Mouse (Mus musculus) neural tube, embryonic 13.5 days (tissue): ENCODE results near the gene Pdlim3. TPM values are rescaled to one million over a fixed set of nuclear protein-coding genes. Genes with fewer than 3 reads are reported as not detected.

Experiments
- ATAC-seq: fragments of 200-750 bp; cut with Nextera tagmentation; 2 replicates; pipeline ENCODE4 v1.8.0; 2017; ENCODE audit warnings: low read depth, mild to moderate bottlenecking, moderate TSS enrichment, moderate library complexity
- H3K27ac ChIP-seq: fragments of 300-500 bp; sonication (generic); replicated peaks from 2 replicates; pipeline ENCODE4 v1.5.1; 2015; ENCODE audit warnings: moderate library complexity, mild to moderate bottlenecking, inconsistent platforms
- H3K27me3 ChIP-seq: fragments of 300-500 bp; sonication (generic); 2 replicates; pipeline ENCODE4 v1.6.1; 2015; ENCODE audit warnings: mild to moderate bottlenecking, inconsistent platforms
- H3K36me3 ChIP-seq: fragments of 300-500 bp; sonication (generic); 2 replicates; pipeline ENCODE4 v1.6.1; 2015; ENCODE audit warnings: mild to moderate bottlenecking, inconsistent platforms
- H3K4me1 ChIP-seq: fragments of 300-500 bp; sonication (generic); replicated peaks from 2 replicates; pipeline ENCODE4 v1.6.1; 2015; ENCODE audit warnings: inconsistent platforms
- H3K4me2 ChIP-seq: fragments of 300-500 bp; sonication (generic); 2 replicates; pipeline ENCODE4 v1.6.1; 2015; ENCODE audit warnings: inconsistent platforms, mild to moderate bottlenecking, moderate library complexity
- H3K4me3 ChIP-seq: fragments of 300-500 bp; sonication (generic); 2 replicates; pipeline ENCODE4 v1.5.1; 2015; ENCODE audit warnings: mild to moderate bottlenecking, inconsistent platforms
- H3K9ac ChIP-seq: fragments of 300-500 bp; sonication (generic); 2 replicates; pipeline ENCODE4 v1.6.1; 2015; ENCODE audit warnings: moderate library complexity, mild to moderate bottlenecking, inconsistent platforms
- H3K9me3 ChIP-seq: fragments of 300-500 bp; sonication (generic); 2 replicates; pipeline ENCODE4 v1.6.1; 2016; ENCODE audit warnings: inconsistent platforms
- WGBS: fragments of 180-500 bp; shearing (Covaris S2); methylation state at CpG from one replicate; pipeline ENCODE4 v1.1.7; 2015; 5-methylcytosine and 5-hydroxymethylcytosine counted together
- polyA plus RNA-seq: library from polyadenylated mRNA; unstranded; fragments of >200 nt; fragmentation: Nextera tagmentation; extraction: Ambion mirVana; gene quantifications from 2 replicates; pipeline ENCODE4 v1.2.1, GENCODE M21; 2015

Pdlim3 gene
- polyA plus RNA-seq, 1 experiment from 2014 or later, result 15.1 TPM

DNA sequence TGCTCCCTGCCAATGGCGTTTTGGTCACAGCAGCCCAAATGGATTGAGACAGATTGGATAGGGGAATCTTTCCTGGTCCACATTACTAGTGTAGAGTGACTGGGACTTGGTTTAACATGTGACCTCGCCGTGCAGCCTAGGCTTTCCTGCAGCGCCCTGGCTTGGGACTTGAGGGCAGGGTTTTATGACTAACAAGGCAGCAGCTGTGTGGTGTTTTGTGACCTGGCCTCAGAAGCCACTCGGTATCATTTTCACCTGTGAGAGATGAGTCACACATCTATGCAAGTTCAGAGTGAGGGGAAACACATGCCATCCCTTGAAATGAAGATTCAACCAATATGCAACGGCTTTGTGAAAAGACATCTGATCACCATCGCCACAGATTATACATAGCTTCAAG is 7.6 kb upstream of the Pdlim3 start:
- H3K27ac ChIP-seq, result no peak overlapping the region
- H3K9ac ChIP-seq, result no peak overlapping the region
- no peaks in the 10 kb centered on the region for H3K36me3 ChIP-seq
- ATAC-seq, result no peak
- 93% methylated on average over 7 of the region's 7 CpGs for WGBS
- H3K4me3 ChIP-seq, result no peak overlapping the region
- H3K9me3 ChIP-seq, result no peaks in the 10 kb centered on the region
- peaks cover 12% of the 10 kb centered on the region for H3K4me1 ChIP-seq
- H3K4me2 ChIP-seq, result no peak overlapping the region
- no peaks in the 10 kb centered on the region for H3K27me3 ChIP-seq

DNA sequence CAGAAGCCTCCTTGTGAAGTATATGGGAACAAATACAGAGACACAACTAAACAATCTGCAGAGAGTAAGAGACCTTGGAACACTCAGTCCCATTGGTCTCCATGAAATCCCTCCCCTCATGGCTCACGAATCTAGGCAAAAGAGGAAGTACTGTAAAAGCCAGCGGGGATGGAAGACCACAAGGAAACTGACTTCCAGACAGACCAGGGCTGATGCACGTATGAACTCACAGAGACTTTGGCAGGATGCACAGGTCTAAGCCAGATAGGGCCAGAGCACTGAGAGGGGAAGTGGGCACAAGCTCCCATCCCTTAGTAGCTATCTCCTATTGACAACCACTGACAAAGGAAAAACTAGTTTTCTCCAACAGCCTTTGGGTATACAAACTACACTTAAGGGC is 4.8 kb upstream of the Pdlim3 start:
- H3K4me1 ChIP-seq, result peaks cover 18% of the 10 kb centered on the region
- H3K27ac ChIP-seq, result no peak overlapping the region
- WGBS, result 86% methylated on average over 3 of the region's 3 CpGs
- no peak overlapping the region for H3K4me2 ChIP-seq
- H3K9me3 ChIP-seq, result no peaks in the 10 kb centered on the region
- no peak overlapping the region for H3K9ac ChIP-seq
- no peaks in the 10 kb centered on the region for H3K36me3 ChIP-seq
- H3K4me3 ChIP-seq, result no peak overlapping the region
- no peak for ATAC-seq
- H3K27me3 ChIP-seq, result peaks cover 12% of the 10 kb centered on the region; the same call in 1 of the 2 replicates

DNA sequence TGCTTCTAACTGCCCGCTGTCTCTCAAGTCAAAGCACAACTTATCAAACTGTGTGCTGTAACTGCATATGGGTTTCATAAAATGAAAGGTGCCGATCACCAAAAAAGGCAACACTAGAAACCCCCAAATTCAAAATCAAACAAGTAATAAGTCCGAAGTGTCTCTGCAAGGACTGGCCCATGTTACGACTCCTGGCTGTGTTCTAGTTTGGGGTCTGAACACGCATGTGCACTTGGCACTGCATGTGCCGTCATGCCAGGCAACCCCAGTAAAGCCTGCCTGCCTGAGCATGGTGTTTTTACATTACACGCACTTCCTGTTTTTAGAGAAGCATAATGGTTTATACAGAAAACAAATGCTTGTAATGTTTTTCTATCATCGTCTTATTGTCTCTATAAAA is 3.5 kb upstream of the Pdlim3 start:
- ATAC-seq, result no peak
- no peak overlapping the region for H3K27ac ChIP-seq
- 92% methylated on average over 8 of the region's 8 CpGs for WGBS

DNA sequence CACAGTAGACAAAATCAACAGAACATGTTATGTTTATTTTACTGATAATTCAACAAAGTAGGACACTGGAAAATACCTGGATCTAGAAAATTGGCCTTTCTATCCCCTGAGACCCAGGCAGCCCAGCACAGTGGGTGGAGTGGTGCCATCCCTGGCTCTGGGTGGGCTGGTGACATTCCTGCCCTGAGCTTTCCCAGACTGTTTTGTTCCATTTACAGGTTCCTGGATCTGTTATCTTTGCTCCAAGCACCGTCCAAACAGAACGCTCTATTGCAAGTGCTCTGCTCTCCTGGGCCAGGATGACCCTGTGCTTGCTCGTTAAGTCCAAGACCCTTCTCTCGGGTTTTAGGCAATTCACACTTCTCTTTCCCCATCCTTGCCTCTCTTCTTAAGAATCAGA is 1.5 kb upstream of the Pdlim3 start:
- WGBS, result 58% methylated on average over 4 of the region's 4 CpGs
- Histone ChIP-seq H3K9me3 (no peaks in the 10 kb centered on the region), H3K4me2 (no peak overlapping the region), H3K27me3 (peaks cover 21% of the 10 kb centered on the region), H3K4me3 (no peak overlapping the region), H3K4me1 (peaks cover 17% of the 10 kb centered on the region), H3K36me3 (no peaks in the 10 kb centered on the region), H3K9ac (no peak overlapping the region), H3K27ac (no peak overlapping the region)
- no peak for ATAC-seq

More for the DNA sequence above, 3.5 kb upstream of the Pdlim3 start:
- Histone ChIP-seq H3K36me3 (no peaks in the 10 kb centered on the region), H3K4me3 (no peak overlapping the region), H3K9me3 (no peaks in the 10 kb centered on the region), H3K9ac (no peak overlapping the region), H3K4me1 (peaks cover 17% of the 10 kb centered on the region), H3K4me2 (no peak overlapping the region), H3K27me3 (peaks cover 21% of the 10 kb centered on the region)

DNA sequence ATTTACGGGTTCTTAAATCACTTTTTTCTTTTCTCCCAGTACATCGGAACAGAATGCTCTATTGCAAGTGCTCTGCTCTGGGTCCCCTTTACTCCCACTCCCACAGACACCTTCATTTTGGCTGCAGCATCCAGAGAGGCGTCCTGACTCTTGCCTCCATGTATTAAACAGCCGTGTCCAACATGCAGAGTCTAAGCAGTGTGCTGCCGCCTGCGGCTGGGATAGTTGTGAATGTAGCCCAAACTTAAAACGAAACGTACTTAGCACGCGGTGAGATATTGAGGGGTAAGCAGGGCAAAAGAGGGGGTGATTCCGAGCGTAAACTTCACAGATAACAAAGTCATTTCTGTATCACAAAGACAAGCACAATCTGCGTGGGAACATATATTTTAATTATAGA is 709 bp upstream of the Pdlim3 start:
- peak; percentile 62; the same call in 1 of the 2 replicates for ATAC-seq
- peak overlapping the region; percentile 66 for H3K4me2 ChIP-seq
- H3K36me3 ChIP-seq, result no peaks in the 10 kb centered on the region
- H3K4me1 ChIP-seq, result peaks cover 17% of the 10 kb centered on the region
- WGBS, result 13% methylated on average over 13 of the region's 13 CpGs
- peak overlapping the region; percentile 29 for H3K4me3 ChIP-seq
- H3K9me3 ChIP-seq, result no peaks in the 10 kb centered on the region
- H3K9ac ChIP-seq, result 0 out of 2 replicates have a peak overlapping the region, but pooled peaks have one; percentile 45
- no peak overlapping the region for H3K27ac ChIP-seq
- peaks cover 21% of the 10 kb centered on the region for H3K27me3 ChIP-seq

DNA sequence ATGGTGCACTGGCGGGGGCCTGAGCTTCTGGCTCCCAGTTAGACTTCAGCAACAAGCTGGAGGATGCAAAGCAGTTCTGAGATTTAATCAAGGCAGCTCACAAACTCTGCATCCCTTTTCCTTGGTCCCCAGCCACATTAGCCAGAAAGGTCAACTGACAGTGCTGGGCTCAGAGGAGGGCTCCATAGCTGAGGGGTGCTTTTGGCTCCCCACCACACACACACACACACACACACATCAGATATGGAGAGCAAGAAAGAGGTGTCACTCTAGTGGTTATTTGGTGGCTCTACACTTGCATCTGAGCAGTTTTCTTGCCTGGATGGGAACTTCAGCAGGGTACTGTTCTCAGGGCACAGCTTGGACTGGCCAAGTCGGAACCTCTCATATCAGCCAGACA is 514 bp downstream of the Pdlim3 start:
- Histone ChIP-seq H3K4me1 (peaks cover 17% of the 10 kb centered on the region), H3K9me3 (no peaks in the 10 kb centered on the region), H3K27me3 (peaks cover 21% of the 10 kb centered on the region), H3K9ac (peak overlapping the region; percentile 45), H3K27ac (no peak overlapping the region), H3K4me2 (peak overlapping the region; percentile 66), H3K4me3 (peak overlapping the region; percentile 29), H3K36me3 (no peaks in the 10 kb centered on the region)
- ATAC-seq, result peak; percentile 74; the same call in 1 of the 2 replicates
- WGBS, result 32% methylated on average over 2 of the region's 2 CpGs

DNA sequence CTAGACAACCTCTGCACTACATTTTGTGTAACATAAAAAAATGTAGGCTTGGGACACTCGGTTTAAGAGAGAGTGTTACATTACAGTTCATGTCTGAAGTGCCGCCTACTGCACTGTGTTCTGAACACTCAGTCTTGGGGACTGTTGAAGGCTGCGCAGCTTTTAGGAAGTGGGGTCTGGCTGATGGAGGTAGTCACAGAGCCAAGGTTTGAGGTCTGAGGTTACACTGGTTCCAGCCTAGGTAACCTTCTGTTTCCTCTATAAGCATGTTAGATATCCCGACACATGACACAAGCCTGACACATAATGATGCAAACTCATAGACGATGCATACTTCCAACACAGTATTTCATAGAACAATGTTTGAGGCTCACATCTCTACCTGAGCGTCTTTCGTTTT is 4.5 kb downstream of the Pdlim3 start:
- no peak for ATAC-seq
- H3K4me3 ChIP-seq, result no peak overlapping the region
- H3K27me3 ChIP-seq, result peaks cover 9% of the 10 kb centered on the region; the same call in 1 of the 2 replicates
- H3K9ac ChIP-seq, result no peak overlapping the region
- H3K27ac ChIP-seq, result no peak overlapping the region
- no peaks in the 10 kb centered on the region for H3K36me3 ChIP-seq
- no peaks in the 10 kb centered on the region for H3K9me3 ChIP-seq
- 93% methylated on average over 7 of the region's 7 CpGs for WGBS
- peaks cover 11% of the 10 kb centered on the region for H3K4me1 ChIP-seq
- no peak overlapping the region for H3K4me2 ChIP-seq

DNA sequence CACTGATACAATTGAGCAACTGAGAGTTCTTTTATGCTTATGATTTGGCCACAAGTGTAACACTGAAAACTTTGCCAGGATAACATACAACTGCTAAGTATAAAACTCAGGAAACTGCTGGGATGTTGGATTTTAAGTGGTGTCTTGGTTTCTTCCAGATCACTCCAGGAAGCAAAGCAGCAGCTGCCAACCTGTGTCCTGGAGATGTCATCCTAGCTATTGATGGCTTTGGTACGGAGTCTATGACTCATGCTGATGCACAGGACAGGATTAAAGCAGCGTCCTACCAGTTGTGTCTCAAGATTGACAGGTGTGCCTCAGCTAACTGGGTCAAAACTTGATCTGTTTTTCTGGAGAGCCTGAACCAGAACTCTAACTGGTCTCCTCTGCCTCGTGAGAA is 11.3 kb downstream of the Pdlim3 start:
- Histone ChIP-seq H3K9me3 (no peaks in the 10 kb centered on the region), H3K36me3 (no peaks in the 10 kb centered on the region), H3K4me3 (no peak overlapping the region), H3K27ac (no peak overlapping the region), H3K27me3 (no peaks in the 10 kb centered on the region), H3K4me2 (no peak overlapping the region), H3K9ac (no peak overlapping the region), H3K4me1 (no peaks in the 10 kb centered on the region)
- no peak for ATAC-seq
- WGBS, result 84% methylated on average over 3 of the region's 3 CpGs

DNA sequence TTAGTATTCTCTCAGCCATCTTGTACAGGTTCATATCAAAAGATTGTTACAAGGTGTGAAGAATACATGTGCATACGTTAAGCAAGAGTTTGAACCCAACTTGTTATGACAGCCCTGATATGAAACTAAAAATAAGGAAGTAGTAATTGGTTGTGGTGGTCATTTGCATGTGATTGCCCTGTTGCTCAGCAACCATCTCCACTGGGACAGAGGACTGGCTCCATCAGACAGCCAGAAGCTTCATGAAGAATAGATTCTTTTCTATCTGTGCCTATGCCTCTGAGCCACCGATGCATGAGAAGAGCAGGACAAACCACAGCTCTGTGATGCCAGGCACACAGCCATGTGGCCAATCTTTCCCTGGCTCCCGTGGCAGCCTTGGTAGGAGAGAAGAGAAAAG is 14.5 kb downstream of the Pdlim3 start:
- no peaks in the 10 kb centered on the region for H3K9me3 ChIP-seq
- H3K9ac ChIP-seq, result no peak overlapping the region
- ATAC-seq, result no peak
- no peaks in the 10 kb centered on the region for H3K27me3 ChIP-seq
- no peaks in the 10 kb centered on the region for H3K36me3 ChIP-seq
- H3K27ac ChIP-seq, result no peak overlapping the region
- no peak overlapping the region for H3K4me2 ChIP-seq
- H3K4me3 ChIP-seq, result no peak overlapping the region
- no peaks in the 10 kb centered on the region for H3K4me1 ChIP-seq
- WGBS, result 64% methylated on average over 3 of the region's 3 CpGs

DNA sequence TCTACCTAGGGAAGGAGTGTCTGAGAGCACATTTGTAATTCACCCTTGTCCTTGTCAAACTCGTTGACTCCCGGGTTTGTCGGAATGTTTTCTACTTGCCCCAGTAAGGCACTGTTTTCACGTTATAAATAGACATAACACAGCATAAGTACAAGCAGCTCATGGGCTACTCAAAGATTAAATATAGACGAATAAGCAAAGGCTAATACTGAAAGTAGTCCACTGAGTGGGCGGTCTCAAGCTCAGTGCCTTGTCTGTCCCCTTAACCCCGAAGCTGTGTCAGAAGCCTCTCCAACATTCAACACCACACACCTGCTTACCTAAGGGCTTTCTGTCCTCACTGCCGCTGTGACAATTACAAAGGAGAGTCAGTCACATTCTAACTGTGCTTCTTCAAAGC is 16.4 kb downstream of the Pdlim3 start:
- Histone ChIP-seq H3K9me3 (no peaks in the 10 kb centered on the region), H3K4me2 (no peak overlapping the region), H3K4me1 (no peaks in the 10 kb centered on the region), H3K27ac (no peak overlapping the region), H3K4me3 (no peak overlapping the region), H3K9ac (no peak overlapping the region), H3K36me3 (no peaks in the 10 kb centered on the region), H3K27me3 (no peaks in the 10 kb centered on the region)
- no peak for ATAC-seq
- WGBS, result 84% methylated on average over 8 of the region's 8 CpGs

DNA sequence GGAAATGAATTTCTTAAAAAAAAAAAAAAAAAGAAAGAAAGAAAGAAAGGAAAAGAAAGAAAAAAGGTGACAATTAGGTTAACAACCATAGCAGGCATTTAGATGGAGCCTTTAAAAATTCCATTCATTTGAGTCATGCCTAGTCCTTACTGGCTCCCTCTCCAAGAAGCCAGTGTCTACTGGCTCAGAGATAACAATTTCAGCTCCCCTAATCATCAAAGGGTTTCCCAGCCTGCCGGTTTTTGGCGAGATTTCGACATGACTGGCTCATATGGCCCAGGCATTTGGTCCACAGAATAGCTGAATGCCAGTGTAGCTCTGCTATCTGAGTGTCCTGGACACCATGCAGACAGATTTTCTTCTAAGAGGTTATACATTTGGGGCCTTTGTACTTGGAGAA is 18.4 kb downstream of the Pdlim3 start:
- H3K9me3 ChIP-seq, result no peaks in the 10 kb centered on the region
- no peak overlapping the region for H3K4me3 ChIP-seq
- no peak overlapping the region for H3K9ac ChIP-seq
- H3K27ac ChIP-seq, result no peak overlapping the region
- ATAC-seq, result no peak
- no peaks in the 10 kb centered on the region for H3K36me3 ChIP-seq
- H3K4me1 ChIP-seq, result peaks cover 5% of the 10 kb centered on the region
- H3K4me2 ChIP-seq, result no peak overlapping the region
- no peaks in the 10 kb centered on the region for H3K27me3 ChIP-seq
- 46% methylated on average over 3 of the region's 3 CpGs for WGBS

DNA sequence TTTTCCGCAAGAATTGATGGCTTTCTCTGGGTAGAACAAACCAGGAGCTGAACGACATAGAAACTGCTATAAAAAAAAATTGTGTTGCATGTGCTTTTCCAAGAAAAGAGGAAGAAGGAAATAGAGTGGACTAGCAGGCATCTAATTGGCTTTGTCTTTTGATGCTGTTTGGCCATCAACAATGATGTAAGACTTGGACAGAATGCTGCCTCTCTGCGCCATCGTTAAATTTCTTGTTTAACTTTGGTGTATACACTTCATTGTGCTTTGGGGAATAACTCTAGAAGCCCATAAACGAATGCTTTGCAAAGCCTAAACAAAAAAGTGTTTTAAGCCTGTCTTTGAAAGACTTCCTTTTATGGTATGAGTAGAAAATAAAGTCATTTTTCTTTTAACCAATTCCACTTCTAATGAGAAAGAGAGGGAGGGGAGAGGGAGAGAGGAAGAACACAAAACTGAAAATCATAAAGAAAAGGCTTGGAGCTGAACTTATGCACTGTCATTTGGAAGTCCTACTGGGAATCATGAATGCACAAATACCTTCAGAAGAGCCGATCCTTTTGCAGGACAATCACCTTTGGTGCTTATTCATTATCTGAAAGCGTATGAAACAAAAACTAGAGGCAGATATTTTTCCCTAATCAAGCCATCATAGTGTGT is 20.5 kb downstream of the Pdlim3 start:
- Histone ChIP-seq H3K27ac (no peak overlapping the region), H3K4me3 (no peak overlapping the region), H3K9me3 (no peaks in the 10 kb centered on the region), H3K27me3 (no peaks in the 10 kb centered on the region), H3K9ac (no peak overlapping the region), H3K36me3 (no peaks in the 10 kb centered on the region), H3K4me2 (no peak overlapping the region), H3K4me1 (peaks cover 8% of the 10 kb centered on the region)
- ATAC-seq, result no peak
- WGBS, result 69% methylated on average over 7 of the region's 7 CpGs

DNA sequence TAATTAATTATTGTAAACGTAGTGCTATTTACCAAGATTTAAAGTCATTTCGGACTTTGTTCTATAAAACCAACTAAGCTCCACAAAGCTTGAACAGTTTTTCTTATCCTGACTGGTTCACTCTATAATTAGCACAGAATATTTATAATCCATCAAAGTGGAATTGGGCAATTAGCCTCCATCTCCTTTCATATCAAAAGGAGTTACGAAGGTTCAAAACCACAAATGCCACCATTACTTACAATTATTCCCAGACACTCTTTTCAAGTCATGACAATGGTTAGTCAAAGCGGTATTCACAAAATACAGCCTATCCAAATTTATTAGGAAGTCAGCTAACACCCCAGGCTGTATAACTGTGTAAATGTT is 21.0 kb downstream of the Pdlim3 start:
- Histone ChIP-seq H3K9me3 (no peaks in the 10 kb centered on the region), H3K4me2 (no peak overlapping the region), H3K27me3 (no peaks in the 10 kb centered on the region), H3K27ac (no peak overlapping the region), H3K4me1 (peaks cover 8% of the 10 kb centered on the region), H3K36me3 (no peaks in the 10 kb centered on the region), H3K9ac (no peak overlapping the region), H3K4me3 (no peak overlapping the region)
- WGBS, result 76% methylated on average over 4 of the region's 4 CpGs
- no peak for ATAC-seq
